Mouse (Mus musculus): ENCODE measurements around the gene Vps18. TPM values are rescaled to one million over a fixed set of nuclear protein-coding genes. Genes with fewer than 3 reads are reported as not detected.

The Vps18 gene
- 10 to 100 TPM; 34.0 to 34.3 TPM for total RNA-seq (2021)
- long read RNA-seq, experiment 1, full-length matches to known transcripts: 16 of 27 reads
- long read RNA-seq, experiment 1, partial matches to known transcripts: 11 of 27 reads
- long read RNA-seq, experiment 1, other reads (novel, unspliced or antisense): 0 of 27 reads
- long read RNA-seq, experiment 2, full-length matches to known transcripts: 17 of 35 reads
- long read RNA-seq, experiment 2, partial matches to known transcripts: 14 of 35 reads
- long read RNA-seq, experiment 2, other reads (novel, unspliced or antisense): 4 of 35 reads

- DNase-seq (ENCODE audit: low spot score in 2 of 2): peak; percentile 98 to 99
Measured at GRCm38 (mm10) chr2:119288270-119288882, at the start of gene Vps18. TSS of gene Vps18 (plus strand) at chr2:119288740.

GRCm38 (mm10) chr2:119240075-119240818 lies 48.3 kb upstream of the Vps18 start:
- DNase-seq (ENCODE audit: low spot score in 2 of 2): no peak

- no peak for DNase-seq (ENCODE audit: low spot score in 2 of 2)
Measured at GRCm38 (mm10) chr2:119240819-119241186, 47.7 kb upstream of the Vps18 start.

DNA sequence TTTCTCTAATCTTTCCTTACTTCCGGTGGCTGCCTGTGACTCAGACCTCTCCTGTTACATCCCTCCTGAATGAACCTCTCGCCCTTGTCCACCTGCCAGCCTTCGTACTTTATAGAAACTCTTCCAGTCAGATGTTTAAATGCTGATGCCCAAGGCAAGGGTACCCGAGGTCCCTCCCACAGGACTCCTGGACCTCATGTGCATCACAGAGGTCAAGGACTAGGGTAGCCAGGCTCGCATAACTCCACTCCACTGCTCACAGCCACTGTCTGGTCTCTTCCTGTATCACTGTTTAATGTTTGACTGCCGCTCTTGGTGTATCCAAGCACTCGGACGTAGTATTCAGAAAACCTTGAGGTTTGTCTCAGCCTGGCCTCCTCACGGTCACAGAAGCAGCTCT lies 46.0 kb upstream of the Vps18 start:
- DNase-seq (ENCODE audit: low spot score in 2 of 2): no peak

GRCm38 (mm10) chr2:119245246-119245645 lies 43.3 kb upstream of the Vps18 start:
- DNase-seq (ENCODE audit: low spot score in 2 of 2): no peak

- DNase-seq (ENCODE audit: low spot score in 2 of 2): no peak
Measured at GRCm38 (mm10) chr2:119247904-119248303, 40.6 kb upstream of the Vps18 start.

- DNase-seq (ENCODE audit: low spot score in 2 of 2): no peak
Measured at GRCm38 (mm10) chr2:119249592-119250061, 38.9 kb upstream of the Vps18 start.

DNA sequence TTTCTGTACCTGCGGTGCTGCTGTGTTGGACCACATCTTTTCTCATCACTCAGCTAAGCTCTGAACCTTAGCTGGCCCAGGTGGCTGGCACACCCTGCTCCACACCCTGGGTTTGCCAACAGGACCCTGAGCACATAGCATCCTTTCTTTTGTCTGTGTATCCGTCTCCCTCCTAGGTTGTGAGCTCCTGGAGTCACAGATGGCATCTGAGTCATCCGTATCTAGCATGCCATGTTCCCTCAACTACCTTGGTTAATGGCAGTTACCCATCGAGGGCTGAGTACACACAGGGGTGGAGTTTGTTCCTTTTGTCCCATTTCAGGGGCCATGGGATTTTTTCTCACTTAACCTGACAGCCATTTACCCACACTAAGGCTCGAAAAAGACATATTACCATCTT lies 38.2 kb upstream of the Vps18 start:
- DNase-seq (ENCODE audit: low spot score in 2 of 2): no peak

- peak; percentile 73 to 75 for DNase-seq (ENCODE audit: low spot score in 2 of 2)
Measured at GRCm38 (mm10) chr2:119250826-119251478, 37.6 kb upstream of the Vps18 start.

DNA sequence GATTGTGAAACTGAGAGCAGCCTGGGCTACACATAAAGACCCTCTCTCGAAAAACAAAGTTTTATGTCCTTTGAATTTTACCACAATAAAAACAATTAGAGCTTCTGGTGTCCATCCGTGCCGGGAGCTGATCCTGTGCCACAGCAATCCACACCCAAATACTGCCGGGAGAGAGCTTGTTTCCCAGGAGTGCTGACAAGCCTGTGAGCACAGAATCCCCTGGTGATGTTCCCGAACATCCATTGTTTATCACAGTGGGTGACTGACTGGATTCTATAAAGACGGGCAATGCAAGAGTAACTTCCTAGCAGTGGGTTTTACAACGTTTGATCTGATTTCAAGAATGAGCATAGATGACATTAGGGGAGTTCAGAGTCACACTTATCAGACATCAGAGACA lies 33.6 kb upstream of the Vps18 start:
- DNase-seq (ENCODE audit: low spot score in 2 of 2): no peak

DNA sequence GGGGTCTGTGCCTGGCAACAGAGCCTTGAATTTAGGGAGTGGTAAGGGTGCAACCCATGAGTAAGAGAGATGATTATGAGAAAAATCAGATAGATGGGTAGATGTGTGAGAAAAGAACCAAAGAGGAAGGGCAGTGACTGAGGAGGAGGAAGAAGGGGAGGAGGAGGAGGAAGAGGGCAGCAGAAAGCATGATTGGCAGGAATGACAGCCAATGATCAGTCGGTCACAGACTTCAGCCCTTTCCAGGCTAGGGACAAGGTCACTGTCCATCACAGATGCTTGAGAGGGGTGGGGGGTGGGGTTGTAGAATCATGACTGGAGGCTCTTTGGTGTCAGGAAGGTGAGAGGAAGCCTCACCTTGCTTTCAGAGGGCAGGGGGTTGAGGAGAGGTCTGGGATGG lies 28.0 kb upstream of the Vps18 start:
- no peak for DNase-seq (ENCODE audit: low spot score in 2 of 2)

DNA sequence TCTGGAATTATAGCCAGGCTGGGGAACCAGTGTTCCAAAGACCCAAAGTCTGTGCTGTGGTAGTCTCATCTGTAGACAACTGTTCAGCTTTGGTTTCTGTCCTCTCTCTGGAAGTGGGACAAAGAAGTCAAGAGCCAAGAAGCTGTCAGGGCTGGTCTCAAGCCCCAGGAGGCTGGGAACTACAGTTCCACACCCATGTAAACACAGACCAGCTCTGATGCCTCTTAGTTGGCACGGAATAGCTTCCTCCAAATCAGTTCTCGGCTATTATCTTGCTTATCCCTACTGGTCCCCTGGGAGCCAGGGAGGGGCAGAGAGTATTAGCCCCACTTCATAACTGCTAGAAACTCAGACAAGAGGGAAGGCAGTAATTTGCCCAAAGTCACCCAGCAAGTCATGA lies 27.2 kb upstream of the Vps18 start:
- no peak for DNase-seq (ENCODE audit: low spot score in 2 of 2)

GRCm38 (mm10) chr2:119262978-119263377 lies 25.6 kb upstream of the Vps18 start:
- DNase-seq (ENCODE audit: low spot score in 2 of 2): no peak

DNA sequence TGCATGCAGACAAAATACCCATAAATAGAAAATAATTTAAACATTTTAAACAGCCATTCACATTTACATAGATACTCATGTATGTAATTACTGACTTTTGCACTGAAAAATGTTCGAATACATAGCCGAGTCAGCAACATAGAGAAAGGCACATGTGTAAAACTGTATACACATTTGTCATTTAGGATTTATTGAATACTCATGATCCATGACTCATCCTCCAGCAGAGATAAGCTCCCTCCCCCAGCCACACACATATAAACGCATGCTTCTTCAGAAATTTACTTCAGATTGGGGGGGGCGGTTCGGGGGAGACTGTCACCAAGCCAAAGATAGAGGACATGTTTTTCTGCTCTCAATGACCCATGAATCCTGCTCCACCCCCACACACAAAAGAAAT lies 24.7 kb upstream of the Vps18 start:
- DNase-seq (ENCODE audit: low spot score in 2 of 2): no peak

DNA sequence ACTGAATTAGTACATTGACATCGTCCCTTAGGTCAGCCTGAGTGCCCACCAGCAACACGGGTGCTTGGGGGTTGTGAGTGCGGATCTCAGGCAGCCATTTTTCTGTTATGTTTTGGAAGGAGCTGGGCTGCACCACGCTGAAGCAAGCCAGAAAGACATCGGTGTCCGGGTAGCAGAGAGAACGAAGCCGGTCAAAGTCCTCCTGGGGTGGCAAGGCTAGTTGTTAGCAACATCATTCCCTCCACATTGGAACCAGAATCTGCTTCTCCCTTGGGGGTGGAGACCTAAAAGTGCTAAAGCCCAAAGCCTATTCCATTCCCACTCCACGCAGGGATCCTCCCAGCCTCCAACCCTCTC lies 18.3 kb upstream of the Vps18 start:
- DNase-seq (ENCODE audit: low spot score in 2 of 2): no peak

DNA sequence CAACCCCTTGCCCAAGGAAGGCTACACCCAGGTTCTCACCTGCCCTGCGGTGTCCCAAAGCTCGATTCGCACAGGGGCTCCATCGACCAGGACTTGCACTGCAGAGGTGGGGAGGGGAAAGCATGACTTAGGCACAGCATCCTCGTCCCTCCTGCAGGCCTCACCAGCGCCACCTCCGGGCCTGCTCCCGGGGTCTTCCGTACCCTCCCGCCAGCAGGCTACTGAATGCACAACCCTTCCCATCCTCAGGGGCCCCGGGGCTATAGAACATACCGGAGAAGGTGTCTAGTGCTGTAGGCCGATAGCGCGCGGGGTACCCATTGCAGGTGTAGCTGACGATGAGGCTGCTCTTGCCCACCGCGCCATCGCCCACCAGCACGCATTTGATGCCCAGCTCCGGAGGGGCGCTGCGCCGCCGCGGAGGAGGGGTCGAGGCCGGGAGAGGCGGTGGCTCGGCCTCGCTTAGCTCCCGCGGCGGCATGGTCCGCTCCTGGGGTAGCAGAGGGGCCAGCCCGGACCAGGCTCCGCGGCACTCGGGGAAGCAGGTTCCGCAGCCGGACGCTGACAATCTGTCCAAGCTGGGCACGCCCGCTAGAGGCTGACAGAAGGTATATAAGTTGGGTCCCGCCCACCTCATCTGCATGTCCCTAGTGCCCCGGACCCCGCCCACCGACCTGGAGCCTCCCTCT lies 17.8 kb upstream of the Vps18 start, which contains the start of gene Rhov:
Gene Rhov (minus strand): TSS at position 630 of the 689 bp plus-strand sequence.
- DNase-seq (ENCODE audit: low spot score in 2 of 2): peak; percentile 33 to 53

DNA sequence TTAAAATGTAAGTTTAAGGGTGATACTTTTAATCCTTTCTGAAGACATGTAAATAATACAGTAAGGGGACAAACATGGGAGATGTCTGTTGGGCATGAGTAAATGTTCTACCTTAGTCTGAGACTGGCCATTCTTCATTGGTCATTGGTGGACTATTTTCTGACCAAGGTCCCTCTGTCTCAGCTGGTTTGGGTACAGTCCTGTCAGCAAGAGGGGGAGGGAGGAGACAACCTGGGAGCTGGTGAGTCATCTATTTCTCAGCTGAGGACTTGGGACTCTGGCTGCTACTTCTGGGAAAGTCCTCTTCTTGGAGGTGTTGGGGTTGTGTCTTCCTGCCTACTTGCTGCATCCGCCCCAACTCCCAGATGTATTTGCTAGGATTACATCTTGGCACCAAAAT lies 14.4 kb upstream of the Vps18 start:
- no peak for DNase-seq (ENCODE audit: low spot score in 2 of 2)

GRCm38 (mm10) chr2:119276926-119277325 lies 11.6 kb upstream of the Vps18 start:
- DNase-seq (ENCODE audit: low spot score in 2 of 2): no peak

- DNase-seq (ENCODE audit: low spot score in 2 of 2): no peak
Measured at GRCm38 (mm10) chr2:119277810-119278209, 10.7 kb upstream of the Vps18 start.

DNA sequence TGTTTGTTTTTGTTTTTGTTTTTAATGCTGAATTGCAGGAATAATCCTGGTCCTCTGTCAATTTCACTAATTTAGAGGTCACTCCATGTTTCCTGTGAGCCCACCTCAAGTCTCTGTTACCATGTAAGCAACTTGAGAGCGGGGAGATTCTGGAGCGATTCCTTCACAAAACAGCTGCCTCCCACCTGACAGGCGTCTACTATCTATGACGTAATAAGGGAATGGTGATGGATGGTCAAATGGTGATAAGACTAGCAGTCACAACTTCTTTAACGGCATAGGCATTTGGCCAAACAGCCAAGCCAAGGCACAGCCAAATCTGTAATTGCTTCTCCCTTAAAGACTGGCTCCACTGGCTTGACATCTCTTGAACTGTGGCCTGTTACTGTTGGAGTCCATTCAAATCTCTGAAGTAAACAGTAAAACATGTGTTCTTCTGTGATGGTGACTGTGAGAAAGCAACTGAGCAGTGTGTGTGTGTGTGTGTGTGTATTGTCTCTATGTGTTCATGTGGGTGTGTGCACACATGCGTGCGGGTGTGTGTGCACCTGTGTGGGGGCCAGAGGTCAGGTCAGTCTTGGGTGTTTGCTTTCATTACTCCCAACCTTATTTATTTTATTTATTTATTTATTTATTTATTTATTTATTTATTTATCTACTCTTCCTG lies 6.5 kb upstream of the Vps18 start:
- DNase-seq (ENCODE audit: low spot score in 2 of 2): no peak

DNA sequence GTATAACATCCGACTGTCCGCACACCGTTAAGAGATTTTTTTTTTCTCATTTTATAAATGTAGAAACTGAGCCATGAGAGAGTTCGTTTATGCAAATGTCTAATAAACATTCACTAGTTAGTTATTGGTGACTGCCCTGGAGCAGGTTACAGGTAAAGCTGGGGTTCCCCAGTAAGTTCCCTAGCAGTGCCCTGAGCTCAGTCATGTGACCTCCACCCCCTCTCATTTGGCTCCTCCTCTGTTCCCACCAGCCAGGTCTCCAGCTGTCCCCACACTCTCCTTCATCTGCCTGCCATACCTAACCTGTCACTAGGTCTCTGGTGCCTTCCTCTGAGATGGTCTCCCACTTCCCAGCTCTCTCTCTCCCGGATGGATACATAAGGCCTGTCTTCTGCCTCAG lies 1.2 kb upstream of the Vps18 start:
- no peak for DNase-seq (ENCODE audit: low spot score in 2 of 2)

All from layer of hippocampus, postnatal 14 days (tissue).